Mouse (Mus musculus): Measurements from ENCODE around the gene Kcnj15. TPM values are rescaled to one million over a fixed set of nuclear protein-coding genes. Genes with fewer than 3 reads are reported as not detected.

Gene Kcnj15
- polyA plus RNA-seq, 1 experiment from 2014 or later, result 1.6 TPM

- no peak for TF ChIP-seq CTCF (IDR thresholded peaks at IDR 0.05; ENCODE audit: low read depth)
- no peaks in the 10 kb centered on the region for H3K4me1 ChIP-seq (ENCODE audit: insufficient read depth)
- H3K4me2 ChIP-seq, result no peak overlapping the region
- no peaks in the 10 kb centered on the region for H3K27me3 ChIP-seq (ENCODE audit: insufficient read depth, low read length)
- H3K9me3 ChIP-seq (ENCODE audit: low read depth, low read length), result no peaks in the 10 kb centered on the region
- WGBS, result 44% methylated on average over 2 of the region's 2 CpGs
- H3K36me3 ChIP-seq (ENCODE audit: insufficient read depth), result no peaks in the 10 kb centered on the region
- H3K4me3 ChIP-seq (ENCODE audit: low read depth, low read length), result no peak overlapping the region
- H3K9ac ChIP-seq, result no peak overlapping the region
- ATAC-seq (ENCODE audit: insufficient read depth), result no peak
- peak overlapping the region; percentile 26 for H3K27ac ChIP-seq (ENCODE audit: low read depth)
- DNase-seq, result peak; percentile 26
Measured at GRCm38 (mm10) chr16:95234891-95235548, 22.3 kb upstream of the Kcnj15 start.

DNA sequence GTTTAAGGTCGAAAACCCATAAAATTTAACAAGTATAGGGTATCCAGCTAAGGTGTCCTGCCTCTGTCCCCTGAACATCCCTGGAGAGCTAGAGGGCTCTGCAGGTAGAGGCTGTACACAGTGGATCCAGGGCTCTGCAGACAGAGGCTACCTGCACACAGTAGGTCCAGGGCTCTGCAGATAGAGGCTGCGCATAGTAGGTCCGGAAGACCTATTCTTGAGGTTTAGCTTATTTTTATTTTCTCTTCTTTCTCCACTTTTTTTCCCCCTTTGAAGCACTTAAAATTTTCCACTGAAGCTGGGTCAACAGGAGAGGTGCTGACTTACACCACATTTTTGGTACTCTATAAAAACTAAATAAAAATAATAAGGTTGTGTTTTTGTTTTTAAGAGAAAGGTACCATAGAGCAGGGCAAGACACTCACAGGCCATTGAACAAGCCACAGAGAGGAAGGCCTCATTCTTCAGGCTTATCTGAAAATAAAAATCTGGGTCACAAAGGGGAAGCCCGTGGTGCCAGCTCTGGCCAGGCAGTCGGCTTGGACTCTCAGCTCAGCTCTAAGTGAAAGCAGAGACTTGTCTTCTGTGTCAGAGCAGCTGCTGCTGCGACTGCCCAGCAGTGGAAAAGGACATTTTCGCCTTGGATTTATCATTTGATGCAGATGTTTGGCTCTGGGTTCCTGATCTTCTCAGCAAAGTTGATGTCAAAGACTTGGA lies 18.0 kb upstream of the Kcnj15 start:
- Histone ChIP-seq H3K27ac (ENCODE audit: low read depth) (no peak overlapping the region), H3K9ac (no peak overlapping the region), H3K4me2 (no peak overlapping the region), H3K9me3 (ENCODE audit: low read depth, low read length) (no peaks in the 10 kb centered on the region), H3K4me1 (ENCODE audit: insufficient read depth) (no peaks in the 10 kb centered on the region), H3K4me3 (ENCODE audit: low read depth, low read length) (no peak overlapping the region), H3K36me3 (ENCODE audit: insufficient read depth) (no peaks in the 10 kb centered on the region), H3K27me3 (ENCODE audit: insufficient read depth, low read length) (no peaks in the 10 kb centered on the region)
- DNase-seq, result no peak
- no peak for TF ChIP-seq CTCF (IDR thresholded peaks at IDR 0.05; ENCODE audit: low read depth)
- 58% methylated on average over 7 of the region's 7 CpGs for WGBS
- no peak for ATAC-seq (ENCODE audit: insufficient read depth)

GRCm38 (mm10) chr16:95240688-95241087 lies 16.7 kb upstream of the Kcnj15 start:
- no peaks in the 10 kb centered on the region for H3K27me3 ChIP-seq (ENCODE audit: insufficient read depth, low read length)
- H3K9me3 ChIP-seq (ENCODE audit: low read depth, low read length), result no peaks in the 10 kb centered on the region
- 42% methylated on average over 5 of the region's 5 CpGs for WGBS
- no peak for ATAC-seq (ENCODE audit: insufficient read depth)
- H3K27ac ChIP-seq (ENCODE audit: low read depth), result no peak overlapping the region
- H3K36me3 ChIP-seq (ENCODE audit: insufficient read depth), result no peaks in the 10 kb centered on the region
- H3K4me3 ChIP-seq (ENCODE audit: low read depth, low read length), result no peak overlapping the region
- H3K9ac ChIP-seq, result no peak overlapping the region
- DNase-seq, result no peak
- TF ChIP-seq CTCF (IDR thresholded peaks at IDR 0.05; ENCODE audit: low read depth), result no peak
- no peaks in the 10 kb centered on the region for H3K4me1 ChIP-seq (ENCODE audit: insufficient read depth)
- H3K4me2 ChIP-seq, result no peak overlapping the region

GRCm38 (mm10) chr16:95241581-95241980 lies 15.8 kb upstream of the Kcnj15 start:
- no peaks in the 10 kb centered on the region for H3K36me3 ChIP-seq (ENCODE audit: insufficient read depth)
- DNase-seq (peak; percentile 49), ATAC-seq (ENCODE audit: insufficient read depth) (no peak)
- no peaks in the 10 kb centered on the region for H3K27me3 ChIP-seq (ENCODE audit: insufficient read depth, low read length)
- no peaks in the 10 kb centered on the region for H3K9me3 ChIP-seq (ENCODE audit: low read depth, low read length)
- H3K4me2 ChIP-seq, result no peak overlapping the region
- no peak for TF ChIP-seq CTCF (IDR thresholded peaks at IDR 0.05; ENCODE audit: low read depth)
- H3K27ac ChIP-seq (ENCODE audit: low read depth), result no peak overlapping the region
- H3K9ac ChIP-seq, result no peak overlapping the region
- WGBS, result 44% methylated on average over 4 of the region's 4 CpGs
- no peaks in the 10 kb centered on the region for H3K4me1 ChIP-seq (ENCODE audit: insufficient read depth)
- H3K4me3 ChIP-seq (ENCODE audit: low read depth, low read length), result no peak overlapping the region

GRCm38 (mm10) chr16:95242114-95242513 lies 15.2 kb upstream of the Kcnj15 start:
- H3K9me3 ChIP-seq (ENCODE audit: low read depth, low read length), result no peaks in the 10 kb centered on the region
- H3K4me2 ChIP-seq, result no peak overlapping the region
- H3K4me1 ChIP-seq (ENCODE audit: insufficient read depth), result no peaks in the 10 kb centered on the region
- ATAC-seq (ENCODE audit: insufficient read depth) (no peak), DNase-seq (no peak)
- H3K9ac ChIP-seq, result no peak overlapping the region
- no peaks in the 10 kb centered on the region for H3K27me3 ChIP-seq (ENCODE audit: insufficient read depth, low read length)
- no peak overlapping the region for H3K27ac ChIP-seq (ENCODE audit: low read depth)
- H3K36me3 ChIP-seq (ENCODE audit: insufficient read depth), result no peaks in the 10 kb centered on the region
- 55% methylated on average over 4 of the region's 4 CpGs for WGBS
- no peak overlapping the region for H3K4me3 ChIP-seq (ENCODE audit: low read depth, low read length)
- no peak for TF ChIP-seq CTCF (IDR thresholded peaks at IDR 0.05; ENCODE audit: low read depth)

DNA sequence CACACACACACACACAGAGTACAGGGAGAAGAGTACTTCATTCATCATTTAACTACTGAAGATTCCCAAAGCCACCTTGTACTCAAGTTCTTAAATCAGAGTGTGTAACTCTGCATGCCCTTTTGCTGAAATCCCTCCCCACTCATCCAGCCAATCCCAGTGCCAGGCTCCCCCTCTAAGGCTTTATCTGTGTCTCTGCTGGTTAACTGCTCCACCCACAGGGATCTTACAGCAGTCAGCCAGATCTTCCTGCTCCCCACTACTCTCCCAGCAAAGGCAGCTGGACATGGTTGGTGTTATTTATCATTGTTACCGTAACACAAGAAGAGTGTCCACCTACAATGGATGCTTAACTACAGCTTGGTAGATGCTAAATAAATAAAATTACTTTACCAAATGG lies 14.0 kb upstream of the Kcnj15 start:
- no peaks in the 10 kb centered on the region for H3K27me3 ChIP-seq (ENCODE audit: insufficient read depth, low read length)
- ATAC-seq (ENCODE audit: insufficient read depth) (no peak), DNase-seq (no peak)
- no peak overlapping the region for H3K4me3 ChIP-seq (ENCODE audit: low read depth, low read length)
- H3K9me3 ChIP-seq (ENCODE audit: low read depth, low read length), result no peaks in the 10 kb centered on the region
- no peak for TF ChIP-seq CTCF (IDR thresholded peaks at IDR 0.05; ENCODE audit: low read depth)
- H3K27ac ChIP-seq (ENCODE audit: low read depth), result no peak overlapping the region
- 72% methylated on average over 1 of the region's 1 CpGs for WGBS
- no peaks in the 10 kb centered on the region for H3K4me1 ChIP-seq (ENCODE audit: insufficient read depth)
- H3K4me2 ChIP-seq, result no peak overlapping the region
- no peaks in the 10 kb centered on the region for H3K36me3 ChIP-seq (ENCODE audit: insufficient read depth)
- no peak overlapping the region for H3K9ac ChIP-seq

DNA sequence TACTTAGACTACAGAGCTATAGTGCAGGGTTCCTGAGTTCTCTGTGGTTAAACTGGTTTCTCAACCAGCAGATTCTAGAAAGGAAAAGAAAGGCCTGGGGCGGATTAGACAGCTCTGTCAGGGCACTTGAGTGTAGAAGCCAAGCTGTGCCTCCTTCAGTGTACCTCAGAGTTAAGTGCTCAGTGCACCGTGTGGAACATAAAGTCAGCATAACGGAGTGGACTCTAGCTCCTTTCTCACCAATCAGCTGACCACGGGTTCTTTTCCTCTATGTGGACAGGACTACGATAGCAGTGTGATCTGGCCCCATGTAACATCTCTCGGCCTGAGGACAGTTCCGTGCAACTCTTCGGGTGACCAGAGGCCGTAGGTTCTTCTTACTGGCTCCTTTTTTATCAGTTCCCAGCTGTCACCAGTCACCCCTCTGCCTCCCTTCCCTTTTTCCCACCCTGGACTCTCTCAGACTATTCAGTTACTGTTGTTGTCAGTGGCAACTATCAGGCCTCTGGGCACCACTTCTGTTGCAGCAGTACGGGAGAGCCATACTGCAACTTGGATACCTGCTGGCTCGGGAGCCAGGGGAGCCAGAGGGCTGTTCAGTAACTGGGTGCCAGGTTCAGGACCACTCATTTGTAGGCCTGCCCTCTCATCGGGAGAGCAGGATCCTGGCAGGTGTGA lies 12.6 kb upstream of the Kcnj15 start:
- no peak for DNase-seq
- Histone ChIP-seq H3K9me3 (ENCODE audit: low read depth, low read length) (no peaks in the 10 kb centered on the region), H3K36me3 (ENCODE audit: insufficient read depth) (no peaks in the 10 kb centered on the region), H3K4me2 (no peak overlapping the region), H3K9ac (no peak overlapping the region), H3K27me3 (ENCODE audit: insufficient read depth, low read length) (no peaks in the 10 kb centered on the region), H3K4me1 (ENCODE audit: insufficient read depth) (no peaks in the 10 kb centered on the region), H3K4me3 (ENCODE audit: low read depth, low read length) (no peak overlapping the region), H3K27ac (ENCODE audit: low read depth) (no peak overlapping the region)
- ATAC-seq (ENCODE audit: insufficient read depth), result no peak
- WGBS, result 60% methylated on average over 12 of the region's 12 CpGs
- TF ChIP-seq CTCF (IDR thresholded peaks at IDR 0.05; ENCODE audit: low read depth), result no peak

Data from lung, embryonic 14.5 days (tissue).